7 mouse cellular contexts compared by ENCODE assay signal in the genomic region with DNA sequence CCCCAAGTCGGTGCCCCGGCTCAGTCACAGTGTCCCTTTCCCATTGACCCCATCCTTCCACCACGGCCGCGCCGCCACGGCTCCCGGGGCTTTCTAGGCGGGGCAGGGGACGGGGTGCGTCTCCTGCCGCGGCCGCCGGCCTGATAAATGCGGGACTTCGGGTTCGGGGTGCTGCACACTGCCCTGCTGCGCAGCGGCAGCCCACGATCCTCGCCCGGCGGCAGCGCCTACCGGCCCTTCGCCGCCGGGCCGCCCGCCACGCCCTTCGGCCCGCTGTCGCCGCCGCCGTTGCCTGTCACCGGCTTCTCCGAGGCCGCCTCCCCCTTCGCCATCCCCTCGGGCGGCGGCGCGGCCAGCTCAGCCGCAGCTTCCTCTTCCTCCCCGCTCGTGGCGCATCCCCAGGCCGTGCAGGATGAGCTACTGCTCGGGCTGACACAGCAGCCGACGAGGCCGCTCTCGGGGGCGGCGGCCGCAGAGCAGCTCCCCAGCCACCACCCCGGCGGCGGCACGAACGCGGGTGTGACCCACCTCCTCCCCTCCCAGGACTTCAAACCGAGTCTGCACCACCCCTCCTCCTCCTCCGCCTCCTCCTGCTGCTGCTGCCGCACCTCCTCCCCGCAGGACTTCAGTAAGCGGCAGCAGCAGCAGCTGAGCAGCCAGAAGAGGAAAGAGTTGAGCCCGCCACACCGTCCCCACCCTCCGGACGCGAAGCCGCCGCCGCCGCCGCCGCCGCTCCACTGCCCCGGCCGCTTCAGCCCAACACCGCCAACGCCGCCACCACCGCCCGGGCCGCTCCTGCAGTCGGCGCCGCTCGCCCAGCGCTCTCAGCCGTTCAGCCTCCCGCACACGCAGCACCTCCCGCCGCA. TPM values are rescaled to one million over a fixed set of nuclear protein-coding genes. Genes with fewer than 3 reads are reported as not detected.
DNase-seq lines count a peak whose midpoint lies in the region; ATAC-seq and TF ChIP-seq lines count a peak whose summit lies in the region.

No protein-coding gene starts in this region.

- under 1% methylated on average over 101 of the region's 101 CpGs for WGBS in embryonic facial prominence, embryonic 10.5 days
- under 1% methylated on average over 72 of the region's 101 CpGs for WGBS in intestine, postnatal 0 days
- WGBS in limb, embryonic 10.5 days = under 1% methylated on average over 86 of the region's 101 CpGs
- WGBS in midbrain, embryonic 13.5 days = under 1% methylated on average over 90 of the region's 101 CpGs
- WGBS in small intestine, adult 2 months = under 1% methylated on average over 88 of the region's 101 CpGs

- no peaks in the 10 kb centered on the region for H3K9me3 ChIP-seq in embryonic facial prominence, embryonic 10.5 days
- H3K9me3 ChIP-seq in intestine, postnatal 0 days (ENCODE audit: control insufficient read depth) = no peaks in the 10 kb centered on the region
- H3K9me3 ChIP-seq in limb, embryonic 10.5 days (replicated peaks) = no peaks in the 10 kb centered on the region
- H3K9me3 ChIP-seq in midbrain, embryonic 13.5 days = no peaks in the 10 kb centered on the region

- peaks cover 45% of the 10 kb centered on the region for H3K27me3 ChIP-seq in embryonic facial prominence, embryonic 10.5 days (replicated peaks; ENCODE audit: low read depth, poor library complexity, severe bottlenecking)
- no peaks in the 10 kb centered on the region for H3K27me3 ChIP-seq in intestine, postnatal 0 days (replicated peaks; ENCODE audit: control insufficient read depth, insufficient read depth, low read length)
- peaks cover 32% of the 10 kb centered on the region for H3K27me3 ChIP-seq in limb, embryonic 10.5 days (ENCODE audit: low read depth, poor library complexity, severe bottlenecking)
- H3K27me3 ChIP-seq in midbrain, embryonic 13.5 days = peaks cover 6% of the 10 kb centered on the region; the same call in 1 of the 2 replicates
- H3K27me3 ChIP-seq in small intestine, adult 2 months (ENCODE audit: control insufficient read depth, insufficient read depth, low read length) = no peaks in the 10 kb centered on the region

- H3K9ac ChIP-seq in intestine, postnatal 0 days (ENCODE audit: low read depth, low read length) = peak overlapping the region; percentile 93
- H3K9ac ChIP-seq in midbrain, embryonic 13.5 days (replicated peaks) = peak overlapping the region; percentile 99

- no peak for TF ChIP-seq CTCF in intestine, postnatal 0 days (IDR thresholded peaks at IDR 0.05; ENCODE audit: low read depth)
- no peak for TF ChIP-seq CTCF in small intestine, adult 2 months (IDR thresholded peaks at IDR 0.05; ENCODE audit: extremely low read depth, insufficient read length, insufficient replicate concordance, low read depth, low read length)

- H3K4me2 ChIP-seq in intestine, postnatal 0 days (replicated peaks; ENCODE audit: low read depth) = peak overlapping the region; percentile 91
- peak overlapping the region; percentile 80 for H3K4me2 ChIP-seq in midbrain, embryonic 13.5 days (replicated peaks)

- no peak; the same call in 1 of the 2 replicates for TF ChIP-seq POLR2A in small intestine, adult 2 months (IDR thresholded peaks at IDR 0.05; ENCODE audit: low read depth, low read length)

- peak; percentile 65 for ATAC-seq in intestine, postnatal 0 days
- peak; percentile 73 for ATAC-seq in midbrain, embryonic 13.5 days

- H3K4me3 ChIP-seq in embryonic facial prominence, embryonic 10.5 days = peak overlapping the region; percentile 87
- H3K4me3 ChIP-seq in intestine, postnatal 0 days (ENCODE audit: low read depth, low read length) = peak overlapping the region; percentile 93
- H3K4me3 ChIP-seq in limb, embryonic 10.5 days = peak overlapping the region; percentile 82
- H3K4me3 ChIP-seq in midbrain, embryonic 13.5 days (replicated peaks) = peak overlapping the region; percentile 97
- H3K4me3 ChIP-seq in small intestine, adult 2 months (ENCODE audit: low read depth, low read length) = peak overlapping the region; percentile 87

- DNase-seq in adrenal gland, adult 8-10 months = peak; percentile 87
- DNase-seq in embryonic facial prominence, embryonic 10.5 days (ENCODE audit: low spot score) = peak; percentile 76
- peak; percentile 48 to 68 for DNase-seq in gastrocnemius, postnatal 4 days (ENCODE audit: low spot score in 2 of 2)
- DNase-seq in limb, embryonic 10.5 days (ENCODE audit: low spot score) = peak; percentile 74

- H3K4me1 ChIP-seq in embryonic facial prominence, embryonic 10.5 days = peaks cover 13% of the 10 kb centered on the region
- H3K4me1 ChIP-seq in intestine, postnatal 0 days (replicated peaks; ENCODE audit: control insufficient read depth, insufficient read depth, low read length) = no peaks in the 10 kb centered on the region
- H3K4me1 ChIP-seq in limb, embryonic 10.5 days = peaks cover 12% of the 10 kb centered on the region
- peaks cover 16% of the 10 kb centered on the region for H3K4me1 ChIP-seq in midbrain, embryonic 13.5 days (replicated peaks)
- H3K4me1 ChIP-seq in small intestine, adult 2 months (ENCODE audit: control insufficient read depth, insufficient read depth, insufficient read length, low read length) = no peaks in the 10 kb centered on the region

- peak overlapping the region; percentile 90 for H3K27ac ChIP-seq in embryonic facial prominence, embryonic 10.5 days (replicated peaks)
- peak overlapping the region; percentile 97 for H3K27ac ChIP-seq in intestine, postnatal 0 days (ENCODE audit: low read depth, low read length)
- peak overlapping the region; percentile 87 for H3K27ac ChIP-seq in limb, embryonic 10.5 days
- H3K27ac ChIP-seq in midbrain, embryonic 13.5 days = peak overlapping the region; percentile 100
- H3K27ac ChIP-seq in small intestine, adult 2 months (ENCODE audit: insufficient read depth, low read depth, low read length) = peak overlapping the region; percentile 97

- H3K36me3 ChIP-seq in embryonic facial prominence, embryonic 10.5 days (replicated peaks) = no peaks in the 10 kb centered on the region
- H3K36me3 ChIP-seq in intestine, postnatal 0 days (ENCODE audit: control insufficient read depth, insufficient read depth) = no peaks in the 10 kb centered on the region
- no peaks in the 10 kb centered on the region for H3K36me3 ChIP-seq in limb, embryonic 10.5 days
- H3K36me3 ChIP-seq in midbrain, embryonic 13.5 days = no peaks in the 10 kb centered on the region
- peaks cover 5% of the 10 kb centered on the region for H3K36me3 ChIP-seq in small intestine, adult 2 months (ENCODE audit: control insufficient read depth, insufficient read depth, low read length)

RNA-seq across cellular contexts. Expression of gene Cpeb2, which starts 0.6 kb away (rescaled TPM):
- 10 to 100 TPM; 30.0 to 45.8 (median 34.7) TPM for total RNA-seq in adrenal gland, adult 8-10 months (2022)
- polyA plus RNA-seq in embryonic facial prominence, embryonic 10.5 days (2016; fragmentation: Nextera tagmentation; extraction: Ambion mirVana) = 1.2 and 1.4 TPM in 2 replicates
- 1 to 10 TPM; 8.9 to 9.9 TPM for total RNA-seq in gastrocnemius, postnatal 4 days (2021)
- polyA plus RNA-seq in intestine, postnatal 0 days (2015; fragmentation: Nextera tagmentation; extraction: Ambion mirVana) = 3.1 and 3.6 TPM in 2 replicates
- polyA plus RNA-seq in limb, embryonic 10.5 days (2016; fragmentation: Nextera tagmentation; extraction: Ambion mirVana) = 0.53 and 1.5 TPM in 2 replicates
- polyA plus RNA-seq in midbrain, embryonic 13.5 days (2015; fragmentation: Nextera tagmentation; extraction: Ambion mirVana) = 10.9 and 12.1 TPM in 2 replicates
- polyA plus RNA-seq in small intestine, adult 2 months (2012; rRNA removed) = 24.5 and 54.3 TPM in 2 replicates

Comparison
In these comparisons a context has a peak if more than half of its experiments do, and no peak if none do; other contexts are left out.
1. Peak in every context shown above with its lines: DNase-seq, ATAC-seq, H3K4me3 ChIP-seq and H3K27ac ChIP-seq.